Mouse (Mus musculus) c-Kit-positive CD71-positive TER-119-positive erythroid progenitor cells, embryonic 14.5 days (primary cell): Measurements from ENCODE around the gene Ccr10.
"Not testable (repeated sequence)": the region's sequence is repeated elsewhere in the genome, so short reads cannot be mapped to it uniquely, and the experiment has no call there.

Experiments
- DNase-seq: peaks from one replicate; pipeline ENCODE4 v3.0.0-alpha.2; 2013; ENCODE audit warnings: low spot score

Gene Ccr10

DNA sequence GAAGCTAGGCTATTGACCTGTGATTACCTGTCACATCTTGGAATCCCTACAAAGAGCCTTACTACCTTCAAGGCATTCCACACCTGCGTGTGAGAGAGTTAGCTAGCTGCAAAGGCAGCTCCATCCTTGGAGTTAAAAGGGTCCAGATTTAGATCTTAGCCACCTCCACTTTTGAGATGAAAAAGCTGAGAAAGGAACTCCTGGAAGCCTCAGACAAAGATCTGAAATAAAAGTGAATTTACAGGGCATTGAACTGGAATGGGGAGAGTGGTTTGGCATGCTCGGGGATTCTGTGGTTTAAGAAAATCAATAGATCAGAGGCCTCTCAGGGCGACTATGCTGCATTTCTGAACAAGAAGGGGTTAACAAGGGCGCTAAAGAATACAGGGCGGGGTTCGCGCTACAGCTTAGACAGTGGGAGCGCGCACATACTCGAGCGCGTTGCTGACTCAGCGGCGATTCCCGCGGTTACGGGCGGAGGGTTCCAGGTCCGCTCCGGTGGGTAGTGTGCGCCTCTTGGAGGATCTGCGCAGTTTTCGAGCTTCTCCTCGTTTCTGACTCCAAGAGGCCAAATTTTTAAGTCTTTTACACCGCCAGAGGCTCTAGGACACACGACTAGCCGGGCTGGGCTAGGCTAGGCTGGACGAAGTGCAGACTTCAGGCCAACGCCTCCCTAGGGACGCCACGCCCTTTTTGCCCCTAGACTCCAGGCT is 3.4 kb downstream of the Ccr10 start:
- no peak for DNase-seq

DNA sequence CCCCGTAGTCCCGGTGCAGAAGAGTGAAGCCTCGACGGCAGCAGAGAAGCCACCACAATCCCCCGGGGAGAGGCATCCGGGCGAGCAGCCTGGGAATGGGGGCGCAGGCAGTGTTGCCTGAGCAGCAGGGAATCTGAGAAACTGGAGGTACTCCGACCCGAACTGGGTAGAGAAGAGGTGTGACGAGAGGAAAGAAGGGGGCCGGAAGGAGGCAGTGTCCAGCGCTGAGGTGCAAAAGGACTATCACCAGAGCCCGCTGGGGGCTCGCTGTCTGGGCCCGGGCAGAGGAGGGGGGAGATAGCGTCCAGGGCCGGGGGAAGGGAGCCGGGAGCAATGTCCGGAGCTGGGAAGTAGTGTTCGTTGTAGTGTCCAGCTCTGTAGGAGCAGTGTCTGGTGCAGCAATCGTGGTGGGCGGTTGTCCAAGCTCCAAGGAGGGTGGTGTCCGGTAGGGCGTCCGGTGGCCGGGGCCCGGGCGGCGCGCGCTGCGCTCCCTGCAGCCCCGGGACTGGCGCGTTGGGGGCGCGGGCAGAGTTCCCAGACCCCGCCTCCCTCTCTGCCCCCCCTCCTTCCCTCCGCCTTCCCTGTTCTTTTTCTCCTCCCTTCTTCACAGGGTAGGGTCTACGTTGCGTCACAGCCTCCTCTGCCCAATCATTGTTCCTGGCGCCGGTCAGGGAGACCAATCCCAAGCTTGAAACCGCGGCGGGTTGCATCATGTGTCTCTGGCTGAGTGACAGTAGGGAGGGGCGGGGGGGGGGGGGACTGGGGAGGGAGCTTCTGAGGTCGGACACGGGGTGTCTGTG is 4.2 kb downstream of the Ccr10 start, which contains the start of gene Plekhh3:
TSS of gene Plekhh3 (minus strand) at position 541 of the 800 bp plus-strand sequence.
- peak; percentile 68 for DNase-seq

DNA sequence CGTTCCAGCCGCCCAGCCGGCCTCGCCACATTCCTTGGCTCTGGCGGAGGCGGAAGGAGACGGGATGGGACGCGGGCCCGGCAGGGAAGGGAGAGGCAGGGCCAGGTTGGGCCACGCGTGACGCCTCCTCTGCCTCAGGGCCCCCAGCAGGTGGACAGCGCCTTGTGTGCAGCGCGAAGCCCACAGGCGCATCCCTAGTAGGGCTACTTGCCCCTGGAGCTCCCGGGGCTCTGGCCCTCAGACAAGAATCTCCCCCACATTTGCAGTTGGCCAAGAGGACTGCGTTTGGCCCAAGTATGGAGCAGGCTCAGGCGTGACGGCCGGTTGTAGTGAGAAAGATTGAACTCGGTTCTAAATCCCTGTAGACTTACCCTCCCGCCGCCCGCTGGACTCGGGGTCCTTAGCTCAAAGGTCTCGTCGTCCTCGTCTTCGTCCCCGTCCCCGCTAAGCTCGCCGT is 4.9 kb downstream of the Ccr10 start, which contains the start of gene Cntnap1:
TSS of gene Cntnap1 (plus strand) at position 170 of the 457 bp plus-strand sequence.
- DNase-seq = no peak

DNA sequence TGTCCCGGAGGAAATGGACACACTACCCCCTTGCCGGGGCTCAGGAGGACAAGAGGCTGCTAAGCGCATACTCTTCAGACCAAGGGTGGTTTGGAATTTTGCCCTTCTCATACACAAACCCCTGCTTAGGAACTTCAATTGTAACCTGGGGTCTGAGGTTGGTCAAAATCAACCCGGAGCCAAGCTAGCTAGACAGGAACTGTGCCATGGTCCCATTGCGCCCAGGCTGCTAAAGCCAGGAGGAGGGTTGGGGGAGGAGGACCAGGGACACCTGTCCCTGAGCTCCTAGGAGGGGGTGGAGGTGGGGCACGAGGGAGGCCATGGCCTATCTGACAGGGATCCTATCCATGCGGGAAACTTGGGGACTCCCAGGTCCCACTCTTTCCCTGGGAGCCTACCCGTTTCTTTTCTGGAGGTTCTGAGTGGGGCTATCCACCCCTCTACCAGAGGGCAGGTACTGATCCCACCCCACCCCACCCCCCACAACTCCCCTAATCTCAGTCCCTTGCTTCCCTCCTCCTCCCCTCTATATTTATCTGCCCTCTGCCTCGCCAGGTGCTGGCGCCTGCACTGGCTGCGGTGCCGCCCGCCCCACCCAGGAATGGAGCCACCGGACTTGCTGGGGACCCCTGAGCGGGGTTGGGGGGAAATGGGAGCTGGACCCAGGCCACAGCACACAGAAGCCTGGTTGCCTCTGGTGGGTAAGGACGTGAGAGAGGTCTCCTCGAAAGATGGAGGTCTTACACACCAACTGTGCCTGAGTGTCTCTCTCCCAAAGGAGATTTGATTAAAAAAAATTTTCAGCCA is 5.7 kb downstream of the Ccr10 start:
- DNase-seq = no peak

DNA sequence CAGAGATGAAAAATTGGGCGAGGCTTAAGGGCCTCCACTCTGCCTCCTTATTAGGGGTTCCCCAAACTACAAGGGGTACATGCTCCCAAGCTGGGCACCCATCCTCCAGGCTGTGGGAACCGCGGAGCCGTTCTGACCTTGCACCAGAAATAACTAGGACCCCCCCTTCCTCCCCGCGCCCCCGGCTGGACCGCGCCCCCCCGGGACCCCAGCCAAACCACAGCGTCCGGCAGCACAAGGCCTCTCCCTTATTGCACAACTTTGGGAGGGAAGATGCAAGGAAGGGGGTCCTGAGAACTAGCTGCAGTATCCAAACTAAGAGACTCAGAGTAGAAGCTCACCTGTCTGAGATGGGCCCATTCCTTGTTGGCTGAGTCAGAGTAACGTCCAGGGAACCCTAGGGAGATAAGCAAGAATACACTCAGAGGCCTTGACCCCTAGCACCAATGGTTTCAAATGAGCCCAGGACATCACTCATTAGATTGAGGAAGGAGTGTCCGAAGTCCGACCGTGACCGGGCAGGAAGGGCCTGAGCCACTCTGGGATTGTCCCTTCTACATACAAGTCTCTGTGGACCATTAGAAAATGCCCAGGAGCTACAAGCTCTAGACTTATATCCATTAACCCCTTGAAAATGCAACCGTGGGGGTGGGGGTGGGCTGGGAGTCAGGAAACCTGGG is 6.8 kb downstream of the Ccr10 start:
- no peak for DNase-seq

DNA sequence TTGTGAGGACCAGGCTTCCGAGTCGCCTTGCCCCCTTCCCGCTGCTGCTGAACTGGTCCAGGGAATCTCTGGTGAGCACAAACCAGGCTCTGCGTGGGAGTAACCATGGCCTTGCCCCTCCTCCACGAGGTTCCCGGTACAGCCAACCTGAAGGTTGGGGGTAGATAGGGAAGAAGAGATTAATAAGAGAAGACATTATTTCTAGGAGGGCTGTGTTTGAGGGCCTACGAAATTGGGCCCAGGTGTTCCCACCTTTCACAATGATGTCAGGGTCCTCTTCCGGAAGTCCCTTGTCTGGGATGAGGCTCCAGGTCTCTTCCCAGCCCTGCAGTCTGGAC is 7.3 kb downstream of the Ccr10 start:
- DNase-seq = no peak

DNA sequence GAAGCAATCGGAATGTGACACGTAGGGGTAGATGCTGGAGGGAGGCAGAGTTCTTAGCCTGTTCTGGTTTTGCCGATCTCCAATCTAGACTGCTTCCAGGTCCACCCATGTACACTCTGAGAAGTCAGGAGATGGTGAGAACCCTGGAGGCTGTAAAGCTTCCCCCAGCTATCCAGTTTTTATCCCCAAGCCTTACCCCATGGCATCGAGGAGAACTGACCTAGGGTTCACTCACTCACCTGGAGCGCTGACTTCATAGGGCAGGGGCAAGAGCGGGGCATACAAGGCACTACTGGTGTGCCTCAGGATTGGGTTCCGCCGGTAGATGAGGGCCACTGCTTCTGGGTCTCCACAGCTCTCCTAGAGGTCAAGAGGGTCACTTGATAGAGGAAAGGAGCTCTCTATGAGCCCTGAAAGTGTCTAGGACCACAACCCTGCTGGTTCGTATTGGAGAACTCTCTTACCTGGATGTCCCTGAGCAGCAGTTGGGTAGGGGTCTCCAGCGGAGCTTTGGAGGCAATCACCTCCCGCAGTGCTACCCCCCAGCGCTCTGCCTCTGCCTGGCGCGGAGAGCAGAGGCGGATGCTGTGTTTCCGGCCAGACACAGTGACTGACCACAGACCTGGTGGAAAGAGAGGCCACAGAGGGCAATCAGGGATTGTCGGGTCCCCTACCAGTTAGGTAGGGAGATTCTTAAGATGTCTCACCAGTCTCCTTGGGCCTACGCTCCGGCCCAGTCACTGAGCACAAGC is 7.9 kb downstream of the Ccr10 start:
- DNase-seq = no peak

DNA sequence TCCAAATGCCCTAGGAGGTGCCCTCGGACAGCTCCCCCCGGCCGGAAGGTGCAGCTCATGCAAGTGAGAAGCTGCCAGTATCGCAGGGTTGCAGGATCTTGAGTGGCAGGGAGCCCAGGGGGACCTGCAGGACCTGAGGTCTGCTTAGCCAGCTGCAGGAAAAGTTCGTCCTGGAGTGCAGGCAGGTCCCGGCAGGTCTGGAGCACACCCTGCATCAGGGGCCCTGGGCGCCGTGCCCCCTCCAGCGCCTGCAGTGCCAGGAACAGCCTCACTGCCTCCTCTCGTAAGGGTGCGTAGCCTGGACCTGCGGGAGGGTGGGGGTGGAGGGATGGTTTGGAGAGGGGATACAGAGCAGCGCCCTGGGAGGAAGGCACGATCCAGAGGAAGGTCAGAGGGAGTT is 8.9 kb downstream of the Ccr10 start:
- no peak for DNase-seq

DNA sequence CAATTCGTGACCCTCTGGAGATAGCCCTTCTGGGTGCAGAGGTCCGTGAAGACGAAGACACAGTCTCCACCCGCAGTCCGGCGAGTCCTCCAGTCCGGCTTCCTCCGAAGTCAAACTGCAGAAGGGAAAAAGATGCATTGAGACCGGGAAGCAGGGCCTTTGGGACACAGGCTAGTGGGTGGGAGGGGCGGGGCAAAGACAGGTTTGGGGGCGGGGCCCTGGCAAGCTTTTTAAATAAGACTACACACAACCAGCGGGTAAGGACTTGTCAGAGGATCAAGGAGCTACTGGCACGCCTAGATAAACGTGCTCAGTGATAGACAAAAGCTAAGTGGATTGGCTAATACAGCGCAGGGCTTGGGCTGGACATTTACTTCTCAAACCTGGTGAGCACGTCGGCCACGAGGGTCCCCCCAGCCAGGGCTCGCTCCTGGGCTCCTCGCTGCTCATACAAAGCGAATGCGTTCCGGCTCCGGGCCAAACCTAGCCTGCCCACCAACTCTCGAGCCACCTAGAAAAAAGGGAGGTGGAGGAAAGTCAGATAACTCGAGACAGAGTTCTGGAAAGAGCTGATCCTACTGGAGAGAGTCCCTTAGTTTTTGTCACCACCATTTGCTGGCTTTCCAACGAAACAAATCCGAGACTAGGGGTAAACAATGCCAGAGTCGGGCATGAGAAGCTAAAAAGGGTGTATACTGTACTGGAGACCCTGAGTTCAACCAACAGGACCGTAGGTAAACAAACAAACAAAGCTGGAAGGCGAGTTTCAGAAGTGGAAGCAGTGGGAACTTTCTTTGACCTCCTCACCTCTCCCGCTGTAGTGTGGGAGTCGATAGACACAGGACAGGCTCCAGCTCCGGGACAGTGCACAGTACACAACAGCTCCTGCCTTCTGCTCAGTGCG is 10.3 kb downstream of the Ccr10 start:
- DNase-seq = no peak

DNA sequence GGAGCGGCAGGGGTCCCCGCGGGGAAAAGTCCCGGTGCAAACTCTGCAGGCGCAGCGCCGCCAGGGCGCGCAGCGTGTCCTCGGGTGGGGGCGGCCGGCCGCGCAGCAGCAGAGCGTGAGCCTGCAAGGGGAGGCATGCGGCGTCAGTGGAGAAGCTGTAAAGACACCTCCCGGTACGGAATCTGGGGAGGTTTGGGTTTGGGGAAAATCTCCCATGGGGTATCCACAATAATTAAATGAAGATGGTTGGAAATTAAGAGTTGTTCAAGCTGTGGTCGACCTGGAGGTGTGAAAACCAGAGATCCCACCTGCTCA is 10.9 kb downstream of the Ccr10 start:
- DNase-seq = no peak

DNA sequence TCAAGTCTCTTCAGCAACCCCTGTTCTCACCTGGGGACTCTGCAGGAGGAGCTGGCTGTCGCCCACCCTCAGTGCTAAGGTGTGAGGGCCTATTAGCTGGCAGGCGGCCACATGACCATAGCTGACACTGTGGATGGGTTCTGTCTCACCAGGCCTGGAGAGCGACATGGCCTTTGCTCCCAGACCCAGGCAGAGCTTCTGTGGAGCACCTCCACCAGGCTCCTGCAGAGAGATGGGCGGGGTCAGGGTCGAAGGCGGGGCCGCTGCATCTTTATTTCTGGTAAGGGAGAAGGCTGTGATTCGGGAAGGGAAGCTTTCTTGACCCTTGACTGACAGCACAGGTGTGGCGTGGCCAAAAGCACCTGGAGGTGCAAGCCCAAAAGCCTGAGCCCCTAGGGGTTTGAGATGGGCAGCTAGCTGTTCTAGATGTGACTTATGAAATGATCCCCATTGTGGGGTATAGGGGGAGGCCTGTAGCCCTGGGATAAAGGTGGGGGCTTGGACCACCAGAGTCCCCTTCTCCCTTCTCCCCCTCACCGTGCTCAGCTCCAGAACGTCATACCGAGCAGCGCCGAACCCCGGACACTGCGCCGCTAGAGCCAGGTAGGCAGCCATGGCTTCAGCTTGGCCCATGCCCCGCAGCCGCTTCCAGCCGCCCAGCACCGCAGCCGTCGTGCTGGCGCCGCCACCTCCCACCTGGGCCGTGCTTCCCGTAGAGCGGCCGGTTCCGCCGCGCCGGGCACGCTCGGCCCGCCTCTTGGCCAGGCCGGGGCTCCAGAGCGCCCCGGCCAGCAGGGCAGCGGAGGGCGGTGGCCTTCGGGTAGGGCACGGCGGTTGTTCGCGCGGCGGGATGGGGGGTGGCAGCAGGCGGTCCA is 11.5 kb downstream of the Ccr10 start:
- no peak for DNase-seq

DNA sequence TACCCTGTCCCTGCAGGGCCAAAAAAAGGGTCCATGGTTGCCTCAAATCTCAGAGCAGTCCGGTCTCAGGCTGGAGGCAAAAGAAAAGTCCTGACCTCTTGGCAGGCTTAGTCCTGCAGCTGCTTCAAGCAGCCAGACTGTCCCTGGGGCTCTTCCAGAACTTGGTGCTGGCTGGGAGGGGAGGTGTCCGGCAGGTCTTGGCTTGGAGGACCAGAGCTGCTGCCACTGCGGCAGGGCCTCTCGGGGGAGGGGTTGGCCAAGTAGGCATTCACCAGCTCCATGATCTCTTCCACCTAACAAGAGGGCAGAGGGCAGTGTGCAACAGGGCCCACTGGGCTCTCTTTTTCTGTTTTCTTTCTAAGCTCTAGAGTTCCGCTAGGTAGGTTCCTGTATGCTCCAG is 12.5 kb downstream of the Ccr10 start:
- no peak for DNase-seq

DNA sequence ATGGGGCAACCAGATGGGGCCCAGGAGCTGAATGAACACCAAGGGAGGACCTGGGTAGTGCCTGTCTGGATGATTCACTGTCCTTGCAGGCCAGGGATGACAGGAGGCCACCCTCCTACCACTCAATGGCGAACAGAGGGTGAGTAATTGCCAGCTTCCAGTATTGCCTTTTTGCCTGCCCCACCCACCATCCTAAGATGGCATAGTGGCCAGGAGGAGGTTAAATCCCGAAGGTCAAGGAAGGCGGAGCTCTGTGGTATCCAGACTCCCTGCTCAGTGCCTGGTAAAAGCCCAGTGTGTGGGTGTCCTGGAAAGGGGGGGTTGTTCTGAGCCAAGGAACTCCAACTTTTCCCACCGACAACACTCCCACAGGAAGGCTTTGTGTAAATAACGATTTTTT is 12.9 kb downstream of the Ccr10 start:
- no peak for DNase-seq

DNA sequence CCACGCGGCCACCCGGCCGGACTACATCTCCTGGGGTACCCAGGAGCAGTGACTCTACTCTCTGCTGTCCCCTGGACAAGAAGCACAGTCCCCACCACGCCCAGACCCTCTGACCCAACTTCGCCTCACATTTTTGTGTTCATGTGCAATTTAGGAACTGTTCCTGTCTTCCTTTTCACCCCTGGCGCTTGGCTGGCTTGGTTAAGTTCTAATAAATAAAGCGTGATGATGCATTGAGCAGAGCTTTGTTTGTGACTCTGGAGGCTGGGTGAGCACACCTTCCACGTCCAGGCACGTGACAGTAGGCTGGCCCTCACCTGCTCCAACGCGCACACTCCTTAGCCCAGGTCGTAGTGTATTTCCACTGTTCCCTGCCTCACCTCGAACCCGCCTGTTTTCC is 13.7 kb downstream of the Ccr10 start:
- no peak for DNase-seq

DNA sequence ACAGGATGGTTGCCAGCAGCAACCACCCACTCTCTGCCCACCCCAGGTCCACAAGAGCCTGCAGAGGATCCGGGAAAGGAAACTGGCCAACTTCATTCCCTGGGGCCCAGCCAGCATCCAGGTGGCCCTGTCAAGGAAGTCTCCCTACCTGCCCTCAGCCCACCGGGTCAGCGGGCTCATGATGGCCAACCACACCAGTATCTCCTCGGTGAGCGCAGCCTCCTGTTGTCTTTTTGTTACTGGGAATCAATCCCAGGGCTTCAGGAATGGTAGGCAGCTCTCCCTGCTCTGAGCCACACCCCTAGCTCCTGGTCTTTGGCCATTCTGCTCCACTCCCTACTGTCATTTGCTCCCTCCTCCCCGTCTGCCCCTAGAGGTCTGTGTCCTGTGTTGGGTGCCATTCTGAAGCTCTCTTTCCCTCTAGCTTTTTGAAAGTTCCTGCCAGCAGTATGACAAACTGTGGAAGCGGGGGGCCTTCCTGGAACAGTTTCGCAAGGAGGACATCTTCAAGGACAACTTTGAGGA is 14.2 kb downstream of the Ccr10 start:
- not testable (repeated sequence) for DNase-seq

DNA sequence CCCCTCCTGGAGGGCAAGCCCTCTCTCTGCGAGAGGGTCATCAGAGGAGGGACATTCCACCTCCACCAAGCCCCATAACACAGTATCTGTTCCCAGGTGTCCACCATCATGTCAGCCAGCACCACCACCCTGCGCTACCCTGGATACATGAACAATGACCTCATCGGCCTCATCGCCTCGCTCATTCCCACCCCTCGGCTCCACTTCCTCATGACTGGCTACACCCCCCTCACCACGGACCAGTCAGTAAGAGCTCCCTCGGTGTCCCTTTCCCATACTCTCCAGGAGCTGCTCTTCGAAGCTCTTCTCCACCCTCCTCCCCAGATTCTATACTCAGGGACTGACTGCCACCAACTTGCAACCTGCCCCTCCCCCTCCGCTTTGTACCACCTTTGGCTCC is 15.1 kb downstream of the Ccr10 start:
- DNase-seq = not testable (repeated sequence)

DNA sequence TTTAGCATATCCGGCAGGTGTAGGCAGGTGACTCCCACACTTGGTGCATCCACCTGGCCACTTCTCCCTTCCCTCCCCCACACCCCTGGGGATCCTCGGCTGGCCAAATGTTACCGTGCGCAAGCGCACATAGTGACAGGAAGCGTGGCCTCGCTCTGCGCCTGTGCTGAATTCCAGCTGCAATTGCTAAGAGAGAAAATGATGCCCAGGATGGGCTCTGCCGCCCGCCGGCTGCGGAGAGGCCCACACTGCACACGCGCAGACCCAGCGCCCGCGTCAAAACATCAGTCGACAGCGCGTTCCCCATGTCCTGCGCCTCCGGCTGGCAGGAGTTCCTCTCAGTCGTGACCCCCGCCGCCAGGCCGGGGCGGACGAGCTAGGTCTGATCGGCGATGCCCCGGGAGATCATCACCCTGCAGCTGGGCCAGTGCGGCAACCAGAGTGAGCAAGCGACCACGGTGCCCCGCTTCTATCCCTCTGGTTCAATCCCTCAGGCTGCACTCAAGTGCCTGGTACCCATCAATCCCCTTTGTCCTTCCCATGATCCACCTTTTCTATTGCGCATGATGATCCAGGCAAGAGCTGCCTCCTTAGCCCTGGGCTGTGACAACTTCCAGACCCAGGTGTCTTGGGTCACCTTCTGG is 19.4 kb downstream of the Ccr10 start, which contains the start of gene Tubg2:
TSS of gene Tubg2 (plus strand) at position 180 of the 644 bp plus-strand sequence.
- DNase-seq = no peak

DNA sequence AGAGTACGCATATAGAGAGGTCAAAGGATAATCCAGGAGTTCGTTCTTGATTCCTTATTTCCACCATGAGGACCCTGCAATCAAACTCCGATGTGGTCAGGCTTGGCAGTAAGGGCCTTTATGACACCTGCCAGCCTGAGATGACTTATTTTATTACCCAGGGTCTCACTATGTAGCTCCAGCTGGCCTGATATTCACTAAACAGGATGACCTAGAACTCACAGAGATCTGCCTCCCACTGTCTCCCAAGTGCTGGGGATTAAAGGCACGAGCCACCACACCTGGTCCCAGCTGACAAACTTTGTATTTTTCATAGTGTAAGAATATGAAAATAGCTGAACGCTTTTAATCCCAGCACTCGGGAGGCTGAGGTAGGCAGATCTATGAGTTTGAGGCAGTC is 20.1 kb downstream of the Ccr10 start:
- no peak for DNase-seq

DNA sequence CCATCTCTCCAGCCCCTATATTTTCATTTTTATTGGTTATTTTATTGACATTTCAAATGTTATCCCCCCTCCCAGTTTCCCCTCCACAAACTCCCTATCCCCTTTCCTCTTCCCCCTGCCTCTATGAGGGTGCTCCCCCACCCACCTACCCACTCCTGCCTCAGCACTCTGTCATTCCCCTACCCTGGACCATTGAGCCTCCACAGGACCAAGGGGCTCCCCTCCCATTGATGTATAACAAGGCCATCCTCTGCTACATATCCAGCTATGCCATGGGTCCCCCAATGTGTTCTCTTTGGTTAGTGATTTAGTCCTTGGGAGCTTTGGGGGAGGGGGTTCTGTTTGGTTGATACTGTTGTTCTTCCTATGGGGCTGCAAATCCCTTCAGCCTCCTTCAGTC is 20.6 kb downstream of the Ccr10 start:
- DNase-seq = no peak
